Mouse (Mus musculus) small intestine, adult 2 months (tissue): ENCODE measurements at regions not wholly inside any gene's neighbourhood (a gene's known extent, or its start where the extent isn't known, plus 50 kb on each side); places are given as distances from the start of the nearest gene placed in this dataset.

ENCODE experiments used
- CTCF ChIP-seq: fragments of 200-500 bp; IDR thresholded peaks from 2 replicates; pipeline ENCODE4 v1.5.1; 2012; ENCODE audit warnings: low read depth, mild to moderate bottlenecking, control low read depth, inconsistent platforms, low read length, moderate library complexity, mixed read lengths; ENCODE audit not compliant: insufficient replicate concordance, insufficient read length; ENCODE audit errors: extremely low read depth
- POLR2A ChIP-seq: fragments of 200-500 bp; IDR thresholded peaks from 2 replicates; pipeline ENCODE4 v1.6.1; 2012; ENCODE audit warnings: low read depth, mild to moderate bottlenecking, control low read depth, inconsistent platforms, low read length, moderate library complexity

DNA sequence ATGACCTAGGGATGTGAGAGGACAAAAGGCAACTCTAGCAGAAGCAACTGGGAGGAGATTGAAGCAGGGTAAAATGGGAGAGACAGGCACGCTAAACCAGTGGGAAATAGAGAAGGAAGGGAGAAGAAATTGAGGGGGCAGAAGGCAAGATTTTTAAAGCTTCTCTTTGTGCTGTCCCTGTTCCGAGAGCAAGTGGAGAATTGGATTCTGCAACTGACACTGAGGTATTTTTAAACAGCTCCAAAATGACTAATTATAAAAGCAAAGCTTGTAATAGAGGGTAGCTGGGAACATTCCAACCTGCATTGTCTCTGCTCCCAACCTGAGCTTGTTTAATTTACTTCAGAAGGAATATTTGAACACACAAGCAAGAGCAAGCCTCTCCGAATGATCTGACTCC lies 460.7 kb upstream of the Mgmt start:
- TF ChIP-seq CTCF (no peak), POLR2A (no peak)
